Mouse (Mus musculus): ENCODE results near the gene Olfr1110.
"Not testable (repeated sequence)": the region's sequence is repeated elsewhere in the genome, so short reads cannot be mapped to it uniquely, and the experiment has no call there.

The Olfr1110 gene

DNA sequence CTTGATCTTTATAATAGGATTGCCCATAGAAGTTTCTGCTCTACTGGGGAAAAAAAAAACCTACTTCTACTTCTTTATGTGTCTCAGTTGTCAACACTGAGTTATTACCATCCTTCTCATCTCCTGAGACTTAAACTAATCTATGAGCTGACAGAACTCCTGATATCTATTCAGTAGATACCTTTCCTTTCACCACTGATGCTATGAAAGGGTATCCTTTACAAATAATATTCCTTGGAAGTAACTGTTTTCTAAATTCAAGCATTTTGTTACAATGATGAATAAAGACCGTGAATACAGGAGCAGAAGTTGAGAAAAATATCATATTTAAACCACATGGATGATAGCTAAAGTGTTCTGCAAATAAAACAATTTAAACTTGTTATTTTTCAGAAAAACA is at the start of gene Olfr1110:
TSS of gene Olfr1110 (minus strand) at position 101 of the 400 bp plus-strand sequence.
- DNase-seq (ENCODE audit: low read depth): no peak

DNA sequence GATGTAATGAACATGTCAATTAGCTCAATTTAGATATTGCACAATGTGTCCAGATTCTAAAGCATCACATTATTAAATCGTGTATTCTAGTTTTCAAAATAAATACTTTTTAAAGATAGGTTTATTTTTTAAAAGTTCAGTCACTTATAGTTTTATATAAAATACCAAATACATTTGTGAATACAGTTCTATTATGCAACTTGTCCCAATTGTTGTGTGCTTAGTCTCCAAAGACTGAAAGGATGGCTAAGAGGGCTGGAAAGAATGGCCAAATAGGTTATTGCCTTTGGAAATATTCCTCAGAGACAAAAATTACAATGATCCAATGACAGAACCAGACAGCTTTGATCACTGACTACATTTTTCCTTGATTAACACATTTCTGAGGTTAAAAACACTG is 47.4 kb upstream of the Olfr1110 start, which contains the start of gene Olfr1112:
TSS of gene Olfr1112 (plus strand) at position 301 of the 400 bp plus-strand sequence.
- DNase-seq (ENCODE audit: low read depth): no peak

DNA sequence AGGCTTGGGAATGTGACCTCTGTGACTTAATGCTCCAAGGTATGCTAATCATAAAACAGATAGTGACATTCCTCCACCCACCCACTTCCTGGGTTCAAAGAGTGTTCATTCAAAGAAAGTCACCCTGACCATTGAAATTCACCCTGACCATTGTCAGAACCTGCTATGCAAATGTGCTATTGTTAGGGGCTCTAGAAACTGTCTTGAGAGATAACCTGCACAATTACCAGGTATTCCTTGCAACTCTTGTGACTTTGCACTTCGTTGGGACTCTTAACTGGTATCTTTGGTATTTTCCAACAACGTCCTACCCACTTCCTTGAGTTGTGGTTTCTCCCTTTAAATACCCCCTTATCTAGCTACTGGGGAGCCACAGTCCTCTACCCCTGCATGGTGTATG is 27.6 kb upstream of the Olfr1110 start:
- not testable (repeated sequence) for DNase-seq (ENCODE audit: low read depth)

DNA sequence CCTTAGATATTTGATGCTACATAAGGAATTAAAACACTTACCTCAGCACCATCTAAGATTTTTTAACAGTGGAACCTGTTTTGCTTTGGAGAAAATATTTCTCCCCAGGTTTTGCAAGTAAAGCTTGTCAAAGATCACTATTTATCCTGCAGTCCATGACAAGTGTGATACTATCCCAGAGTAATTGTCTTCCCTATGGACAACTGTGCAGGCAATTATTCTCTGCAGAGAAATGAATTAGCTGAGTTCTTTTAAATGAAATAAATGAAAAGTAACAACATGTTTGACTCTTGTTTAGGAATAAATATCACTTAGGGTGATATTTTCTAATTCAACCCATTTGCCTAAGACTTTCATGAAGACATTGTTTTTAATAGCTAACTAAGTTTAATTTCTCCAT is 12.4 kb upstream of the Olfr1110 start, which contains the start of gene Olfr1111:
TSS of gene Olfr1111 (minus strand) at position 101 of the 400 bp plus-strand sequence.
- no peak for DNase-seq (ENCODE audit: low read depth)

DNA sequence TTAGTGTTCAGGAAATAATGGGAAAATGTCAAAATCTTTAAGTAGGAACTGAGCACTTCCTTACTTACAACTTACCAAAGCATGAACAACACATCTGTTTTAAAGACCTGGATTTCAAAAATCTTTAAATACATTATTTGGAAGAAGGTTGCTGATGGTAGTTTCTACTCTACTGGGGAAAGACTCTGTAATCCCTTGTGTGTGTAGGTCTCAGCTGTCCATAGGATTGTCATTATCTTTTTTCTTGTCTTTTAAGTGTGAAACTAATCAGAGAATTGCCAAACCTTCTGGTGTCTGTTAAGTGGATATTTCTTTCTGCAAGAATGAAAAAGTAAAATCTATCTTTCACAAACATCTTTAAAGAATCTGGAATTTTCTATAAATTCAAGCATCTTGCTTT is 25.6 kb downstream of the Olfr1110 start, which contains the start of gene Olfr259:
TSS of gene Olfr259 (minus strand) at position 101 of the 400 bp plus-strand sequence.
- DNase-seq (ENCODE audit: low read depth): no peak

DNA sequence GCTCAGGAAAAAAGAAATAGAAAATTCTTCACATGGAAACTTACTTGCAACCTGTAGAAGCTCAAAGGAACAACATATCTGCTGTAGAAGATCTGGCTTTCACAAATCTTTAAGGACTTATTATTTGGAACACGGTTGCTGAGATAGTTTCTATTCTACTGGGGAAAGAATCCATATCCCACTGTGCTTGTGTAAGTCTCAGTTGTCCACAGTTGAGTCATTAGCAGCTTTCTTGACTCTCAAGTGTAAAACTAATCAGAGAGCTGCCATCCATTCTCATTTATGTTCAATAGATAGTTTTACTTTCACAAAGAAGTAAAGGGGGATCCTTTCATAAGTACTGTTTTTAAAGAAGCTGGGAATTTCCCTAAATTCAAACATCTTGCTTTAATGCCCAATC is 44.2 kb downstream of the Olfr1110 start, which contains the start of gene Olfr1109:
TSS of gene Olfr1109 (minus strand) at position 101 of the 400 bp plus-strand sequence.
- DNase-seq (ENCODE audit: low read depth): no peak
